Mouse (Mus musculus): ENCODE results near the gene Actn3. TPM values are rescaled to one million over a fixed set of nuclear protein-coding genes. Genes with fewer than 3 reads are reported as not detected.
A peak's percentile ranks its signal among the peaks of the same experiment; 100 is the strongest.
"Not testable (repeated sequence)": the region's sequence is repeated elsewhere in the genome, so short reads cannot be mapped to it uniquely, and the experiment has no call there.

Actn3 gene
- polyA plus RNA-seq, 1 experiment from 2014 or later = not detected

- peaks cover 24% of the 10 kb centered on the region; the same call in 1 of the 2 replicates for H3K36me3 ChIP-seq (ENCODE audit: inconsistent target)
- peaks cover 19% of the 10 kb centered on the region for H3K79me2 ChIP-seq (ENCODE audit: inconsistent target)
- H3K4me3 ChIP-seq (ENCODE audit: inconsistent target) = peak overlapping the region; percentile 46
- H3K27ac ChIP-seq = no peak overlapping the region
- WGBS (ENCODE audit: missing documents) = 72% methylated on average over 10 of the region's 10 CpGs
Observed at GRCm38 (mm10) chr19:4879324-4879703, 1.6 kb upstream of the Actn3 start.

DNA sequence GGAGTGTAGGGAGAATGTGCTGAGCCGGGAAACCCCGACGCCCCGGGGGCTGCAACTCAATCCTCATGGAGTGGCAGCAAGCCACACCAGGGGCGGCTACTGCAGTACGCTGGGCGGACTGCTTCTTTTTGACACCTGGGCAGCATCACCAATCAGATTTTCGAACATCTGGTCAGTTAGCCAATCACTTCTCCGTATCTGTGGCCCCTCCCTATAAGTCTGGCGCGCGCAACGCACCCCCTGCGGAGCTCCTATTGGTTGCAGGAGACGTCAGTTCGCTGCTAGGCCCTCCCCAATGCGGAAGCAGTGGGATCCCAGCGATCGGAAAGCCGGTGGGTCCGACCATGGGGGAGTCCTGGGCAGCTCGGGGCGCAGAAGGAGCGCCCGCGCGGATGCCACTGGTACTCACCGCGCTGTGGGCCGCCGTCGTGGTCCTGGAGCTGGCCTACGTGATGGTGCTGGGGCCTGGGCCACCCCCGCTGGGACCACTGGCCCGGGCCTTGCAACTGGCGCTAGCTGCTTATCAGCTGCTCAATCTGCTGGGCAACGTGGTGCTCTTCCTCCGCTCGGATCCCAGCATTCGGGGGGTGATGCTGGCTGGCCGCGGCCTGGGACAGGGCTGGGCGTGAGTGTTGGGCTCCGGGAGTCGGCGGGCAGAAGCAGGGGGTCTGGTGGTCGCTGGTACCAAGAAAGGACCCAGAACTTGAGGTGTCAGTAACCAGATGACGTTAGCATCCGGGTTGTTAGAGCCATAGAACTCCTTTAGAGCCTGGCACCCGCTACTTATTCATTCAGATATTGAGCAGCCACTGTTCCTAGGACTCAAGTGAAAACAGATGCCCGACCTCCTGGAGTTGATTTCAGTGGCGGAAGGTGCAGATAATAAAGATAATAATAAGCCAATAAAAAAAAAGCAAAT is 955 bp upstream of the Actn3 start, which contains the start of gene Zdhhc24:
Gene Zdhhc24 (plus strand): TSS at position 264 of the 919 bp plus-strand sequence.
- Histone ChIP-seq H3K79me2 (ENCODE audit: inconsistent target) (peaks cover 19% of the 10 kb centered on the region), H3K27ac (no peak within 1 kb of the TSS), H3K4me3 (ENCODE audit: inconsistent target) (peak within 1 kb of the TSS; percentile 46), H3K36me3 (ENCODE audit: inconsistent target) (peaks cover 20% of the 10 kb centered on the region; the same call in 1 of the 2 replicates)
- under 1% methylated on average over 52 of the region's 52 CpGs for WGBS (ENCODE audit: missing documents)

GRCm38 (mm10) chr19:4876755-4877154 is 954 bp downstream of the Actn3 start:
- 0 out of 2 replicates have a peak, but pooled peaks cover 1% of the 10 kb centered on the region for H3K36me3 ChIP-seq (ENCODE audit: inconsistent target)
- WGBS (ENCODE audit: missing documents) = 95% methylated on average over 3 of the region's 3 CpGs
- H3K79me2 ChIP-seq (ENCODE audit: inconsistent target) = peaks cover 19% of the 10 kb centered on the region
- no peak overlapping the region for H3K27ac ChIP-seq
- H3K4me3 ChIP-seq (ENCODE audit: inconsistent target) = no peak overlapping the region

GRCm38 (mm10) chr19:4876241-4876640 is 1.5 kb downstream of the Actn3 start:
- H3K4me3 ChIP-seq (ENCODE audit: inconsistent target) = no peak overlapping the region
- 88% methylated on average over 2 of the region's 4 CpGs for WGBS (ENCODE audit: missing documents)
- no peak overlapping the region for H3K27ac ChIP-seq
- H3K36me3 ChIP-seq (ENCODE audit: inconsistent target) = no peaks in the 10 kb centered on the region
- peaks cover 19% of the 10 kb centered on the region for H3K79me2 ChIP-seq (ENCODE audit: inconsistent target)

DNA sequence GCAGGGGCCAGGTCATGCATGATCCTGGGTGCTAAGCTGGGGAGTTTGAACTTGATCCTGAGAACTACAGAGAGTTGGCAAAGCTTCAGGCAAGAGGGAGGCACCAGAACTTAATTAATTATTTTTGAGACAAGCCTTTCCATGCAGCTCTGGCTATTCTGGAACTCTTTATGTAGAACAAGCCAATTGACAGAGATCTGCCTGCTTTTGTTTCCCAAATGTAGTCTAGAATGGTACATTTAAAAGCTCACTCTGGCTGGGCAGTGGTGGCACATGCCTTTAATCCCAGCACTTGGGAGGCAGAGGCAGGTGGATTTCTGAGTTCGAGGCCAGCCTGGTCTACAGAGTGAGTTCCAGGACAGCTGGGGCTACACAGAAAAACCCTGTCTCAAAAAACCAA is 3.1 kb downstream of the Actn3 start:
- no CpG with 5 or more reads among the region's 1 CpGs for WGBS (ENCODE audit: missing documents)
- H3K79me2 ChIP-seq (ENCODE audit: inconsistent target); H3K27ac ChIP-seq; H3K4me3 ChIP-seq (ENCODE audit: inconsistent target); H3K36me3 ChIP-seq (ENCODE audit: inconsistent target): not testable (repeated sequence)

GRCm38 (mm10) chr19:4865147-4865546 is 12.6 kb downstream of the Actn3 start:
- Histone ChIP-seq H3K27ac (no peak overlapping the region), H3K36me3 (ENCODE audit: inconsistent target) (no peaks in the 10 kb centered on the region), H3K4me3 (ENCODE audit: inconsistent target) (no peak overlapping the region), H3K79me2 (ENCODE audit: inconsistent target) (no peaks in the 10 kb centered on the region)
- WGBS (ENCODE audit: missing documents) = 3% methylated on average over 17 of the region's 17 CpGs

DNA sequence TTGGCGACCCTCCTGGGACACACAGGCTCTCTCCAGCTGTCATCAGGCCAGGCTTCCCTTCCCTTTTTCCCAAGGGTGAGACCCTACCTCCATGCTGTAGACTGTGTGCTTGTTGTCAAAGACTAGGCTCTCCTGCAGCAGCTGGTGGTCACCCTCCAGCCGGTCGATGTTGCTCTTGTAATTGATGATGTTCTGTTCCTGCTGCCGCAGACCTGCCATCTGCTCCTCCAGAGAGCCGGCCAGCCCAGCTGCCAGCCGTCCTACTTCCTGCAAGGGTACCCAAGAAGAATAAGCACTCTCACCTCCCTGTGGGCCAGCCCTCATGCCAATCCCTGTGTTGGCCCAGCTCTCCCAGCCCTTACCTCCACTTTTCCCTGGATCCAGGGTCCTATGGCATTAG is 14.7 kb downstream of the Actn3 start:
- no peaks in the 10 kb centered on the region for H3K36me3 ChIP-seq (ENCODE audit: inconsistent target)
- 80% methylated on average over 6 of the region's 6 CpGs for WGBS (ENCODE audit: missing documents)
- no peak overlapping the region for H3K27ac ChIP-seq
- no peaks in the 10 kb centered on the region for H3K79me2 ChIP-seq (ENCODE audit: inconsistent target)
- H3K4me3 ChIP-seq (ENCODE audit: inconsistent target) = no peak overlapping the region

GRCm38 (mm10) chr19:4859081-4859480 is 18.6 kb downstream of the Actn3 start:
- H3K4me3 ChIP-seq (ENCODE audit: inconsistent target) = no peak overlapping the region
- H3K79me2 ChIP-seq (ENCODE audit: inconsistent target) = no peaks in the 10 kb centered on the region
- no peak overlapping the region for H3K27ac ChIP-seq
- no peaks in the 10 kb centered on the region for H3K36me3 ChIP-seq (ENCODE audit: inconsistent target)
- WGBS (ENCODE audit: missing documents) = 84% methylated on average over 6 of the region's 6 CpGs

- 69% methylated on average over 4 of the region's 4 CpGs for WGBS (ENCODE audit: missing documents)
Observed at GRCm38 (mm10) chr19:4855951-4856350, 21.8 kb downstream of the Actn3 start.

GRCm38 (mm10) chr19:4855470-4855820 is 22.3 kb downstream of the Actn3 start:
- Histone ChIP-seq H3K27ac (no peak overlapping the region), H3K4me3 (ENCODE audit: inconsistent target) (peak overlapping the region; percentile 12; the same call in 1 of the 2 replicates), H3K36me3 (ENCODE audit: inconsistent target) (no peaks in the 10 kb centered on the region), H3K79me2 (ENCODE audit: inconsistent target) (no peaks in the 10 kb centered on the region)
- 9% methylated on average over 14 of the region's 14 CpGs for WGBS (ENCODE audit: missing documents)

More at GRCm38 (mm10) chr19:4855951-4856350, 21.8 kb downstream of the Actn3 start:
- no peaks in the 10 kb centered on the region for H3K79me2 ChIP-seq (ENCODE audit: inconsistent target)
- H3K27ac ChIP-seq = no peak overlapping the region
- no peaks in the 10 kb centered on the region for H3K36me3 ChIP-seq (ENCODE audit: inconsistent target)
- H3K4me3 ChIP-seq (ENCODE audit: inconsistent target) = no peak overlapping the region

- 7% methylated on average over 39 of the region's 45 CpGs for WGBS (ENCODE audit: missing documents)
- H3K36me3 ChIP-seq (ENCODE audit: inconsistent target) = no peaks in the 10 kb centered on the region
- no peaks in the 10 kb centered on the region for H3K79me2 ChIP-seq (ENCODE audit: inconsistent target)
- no peak within 1 kb of the TSS for H3K27ac ChIP-seq
- peak within 1 kb of the TSS; percentile 12; the same call in 1 of the 2 replicates for H3K4me3 ChIP-seq (ENCODE audit: inconsistent target)
Observed at GRCm38 (mm10) chr19:4854552-4855469, 22.9 kb downstream of the Actn3 start, which contains the start of gene Ctsf. Gene Ctsf, plus strand, starts transcription at chr19:4855130.

GRCm38 (mm10) chr19:4850281-4850680 is 27.4 kb downstream of the Actn3 start:
- WGBS (ENCODE audit: missing documents) = 82% methylated on average over 5 of the region's 5 CpGs
- Histone ChIP-seq H3K4me3 (ENCODE audit: inconsistent target) (no peak overlapping the region), H3K36me3 (ENCODE audit: inconsistent target) (no peaks in the 10 kb centered on the region), H3K27ac (no peak overlapping the region), H3K79me2 (ENCODE audit: inconsistent target) (no peaks in the 10 kb centered on the region)

DNA sequence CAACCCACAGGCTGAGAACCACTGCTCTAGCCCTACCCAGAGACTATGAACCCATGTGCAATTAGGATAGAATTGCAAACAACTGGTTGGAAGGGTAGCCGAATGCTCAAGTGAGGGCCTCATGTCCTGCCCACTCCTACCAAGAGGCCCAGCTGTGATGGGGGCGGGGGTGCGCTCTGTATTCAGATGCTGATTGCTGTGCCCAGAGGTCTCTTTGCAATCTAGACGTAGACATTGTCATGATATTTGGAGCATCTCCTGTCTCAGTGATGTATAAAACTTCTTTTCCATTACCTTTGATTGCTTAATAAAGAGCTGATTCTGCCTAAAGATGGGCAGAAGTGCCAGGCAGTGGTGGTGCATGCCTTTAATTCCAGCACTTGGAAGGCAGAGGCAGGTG is 27.9 kb downstream of the Actn3 start:
- Histone ChIP-seq H3K27ac (no peak overlapping the region), H3K36me3 (ENCODE audit: inconsistent target) (no peaks in the 10 kb centered on the region), H3K79me2 (ENCODE audit: inconsistent target) (no peaks in the 10 kb centered on the region), H3K4me3 (ENCODE audit: inconsistent target) (no peak overlapping the region)
- 87% methylated on average over 4 of the region's 4 CpGs for WGBS (ENCODE audit: missing documents)

- H3K4me3 ChIP-seq (ENCODE audit: inconsistent target) = no peak overlapping the region
- no peak overlapping the region for H3K27ac ChIP-seq
- H3K79me2 ChIP-seq (ENCODE audit: inconsistent target) = no peaks in the 10 kb centered on the region
- 32% methylated on average over 7 of the region's 7 CpGs for WGBS (ENCODE audit: missing documents)
- H3K36me3 ChIP-seq (ENCODE audit: inconsistent target) = no peaks in the 10 kb centered on the region
Observed at GRCm38 (mm10) chr19:4847490-4847889, 30.2 kb downstream of the Actn3 start.

Data from macrophage (primary cell).